Mouse (Mus musculus) cerebellum, adult (tissue): Measurements from ENCODE around the gene Msl3.
"Not testable (repeated sequence)": the region's sequence is repeated elsewhere in the genome, so short reads cannot be mapped to it uniquely, and the experiment has no call there.

ENCODE experiments used
- ATAC-seq: cut with Nextera tagmentation; 2 replicates; pipeline ENCODE4 v1.9.2; 2017; ENCODE audit warnings: mild to moderate bottlenecking, moderate library complexity, mixed read lengths; ENCODE audit not compliant: insufficient number of reproducible peaks, low FRiP score, low TSS enrichment

Gene Msl3

DNA sequence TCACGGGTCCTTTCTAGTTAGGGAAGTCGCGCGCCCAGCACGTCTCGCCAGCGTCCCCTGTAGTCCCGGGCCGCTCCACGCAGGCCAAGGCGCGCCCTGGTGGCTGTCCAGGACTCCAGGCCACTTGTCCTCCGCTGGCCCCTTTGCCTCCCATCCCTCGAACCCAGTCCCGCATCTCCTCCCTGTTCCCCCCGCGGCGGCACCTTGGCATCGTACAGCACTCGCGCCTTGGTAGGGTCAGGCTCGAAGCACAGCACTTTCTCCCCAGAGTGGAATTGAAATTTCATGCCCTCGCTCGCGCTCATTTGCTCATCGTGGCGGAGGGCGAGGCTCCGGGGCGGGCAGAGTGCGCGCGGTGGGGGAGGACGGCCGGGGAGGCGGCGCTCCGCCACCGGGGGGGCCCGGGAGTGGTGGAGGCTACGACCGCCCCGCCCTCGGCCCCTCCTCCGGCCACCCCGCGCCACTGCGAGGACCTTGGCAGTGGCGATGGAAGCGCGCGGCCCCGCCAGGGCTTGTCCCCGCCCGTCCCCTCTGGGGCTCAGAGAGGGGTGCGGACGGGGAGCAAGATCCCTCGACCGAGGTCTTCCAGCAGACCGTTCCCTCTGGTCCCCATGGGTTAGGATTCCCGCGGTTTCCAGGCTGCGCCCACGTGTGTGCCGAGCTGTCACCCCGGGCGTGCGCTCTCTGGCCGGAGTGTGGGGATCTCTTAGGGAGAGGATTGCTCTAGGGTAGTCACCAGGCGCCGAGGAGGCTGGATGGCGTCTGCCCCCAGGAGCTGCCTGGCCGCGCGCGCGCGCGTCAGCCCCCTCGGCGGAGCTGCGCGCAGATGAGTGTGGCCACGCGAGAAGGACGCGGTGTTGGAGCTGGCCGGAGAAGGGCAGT, at the start of gene Msl3:
TSS of gene Msl3 (minus strand) at position 374 of the 882 bp plus-strand sequence.
- peak; percentile 77 for ATAC-seq

DNA sequence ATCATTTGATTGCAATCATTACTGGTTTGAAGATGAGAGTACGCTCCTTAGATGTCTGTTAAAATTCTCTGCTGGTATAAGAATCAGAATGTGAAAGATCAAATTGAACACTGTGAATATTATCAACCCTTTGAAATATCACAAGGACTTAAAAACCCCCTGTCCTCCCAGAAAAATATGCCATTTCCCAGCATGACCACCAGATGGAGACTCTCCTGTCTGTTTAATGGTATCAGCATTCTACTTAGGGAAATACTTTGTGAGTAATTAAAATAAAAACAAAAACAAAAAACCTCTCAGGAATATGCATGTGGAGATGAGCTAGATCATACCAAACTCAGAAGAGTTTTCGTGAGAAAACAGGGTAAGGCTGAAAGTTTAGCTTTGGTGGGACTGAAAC, 44.3 kb upstream of the Msl3 start:
- no peak for ATAC-seq

DNA sequence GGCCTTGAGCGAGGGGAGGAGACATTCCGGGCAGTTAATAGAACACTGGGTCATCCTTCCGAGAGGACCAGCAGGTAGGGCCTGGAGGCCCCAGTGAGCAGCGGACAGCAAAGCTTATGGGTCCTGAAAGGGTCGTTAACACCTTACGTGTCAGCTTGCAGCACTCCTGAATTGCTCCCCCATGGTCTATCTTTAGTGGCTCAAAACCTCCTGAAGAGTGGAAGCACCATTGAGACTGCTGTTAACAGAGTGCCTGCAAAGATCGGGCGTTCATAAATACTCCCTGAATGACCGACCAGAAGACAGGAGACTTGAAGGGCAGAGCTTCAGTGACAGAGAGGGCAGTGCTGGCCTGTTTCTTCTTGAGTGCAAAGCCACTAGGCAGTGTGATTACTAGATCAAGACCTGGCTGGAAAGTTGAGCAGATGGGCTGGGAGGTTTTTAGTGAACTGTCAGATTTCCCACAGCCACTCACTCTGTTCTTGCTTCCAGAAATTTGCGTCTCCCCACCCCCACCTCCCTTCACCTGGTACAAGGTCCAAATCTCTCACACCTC, 787 bp upstream of the Msl3 start:
- ATAC-seq: no peak

DNA sequence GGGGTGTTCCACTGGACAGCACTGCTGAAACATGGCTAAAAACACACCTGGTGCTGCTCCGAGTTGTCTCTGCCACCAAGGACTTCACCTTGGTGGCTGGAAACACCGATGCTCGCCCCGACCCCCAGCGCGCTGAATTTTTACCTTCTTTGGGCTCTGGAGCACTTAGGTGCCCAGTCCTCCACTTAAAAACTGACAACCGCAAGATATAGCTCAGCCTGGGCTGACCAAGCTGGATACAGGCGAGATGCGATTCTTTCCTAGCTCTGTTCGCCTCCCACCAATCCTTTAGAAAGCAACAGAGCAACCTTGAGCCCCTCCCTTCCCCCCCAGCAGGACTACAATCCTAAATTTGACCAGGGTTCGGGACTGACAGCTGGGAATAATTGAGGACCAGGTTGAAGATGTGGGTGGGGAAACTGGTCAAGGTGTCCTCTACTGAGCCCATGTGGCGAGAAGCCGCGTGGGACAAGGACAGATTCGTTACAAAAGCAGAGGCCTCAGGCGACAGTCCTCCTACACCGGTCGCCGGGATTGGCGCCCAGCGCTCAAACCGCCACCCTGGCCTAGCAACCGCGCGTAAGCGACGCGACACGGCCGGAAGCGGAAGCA, 679 bp downstream of the Msl3 start:
- ATAC-seq: peak; percentile 2; the same call in 1 of the 2 replicates

DNA sequence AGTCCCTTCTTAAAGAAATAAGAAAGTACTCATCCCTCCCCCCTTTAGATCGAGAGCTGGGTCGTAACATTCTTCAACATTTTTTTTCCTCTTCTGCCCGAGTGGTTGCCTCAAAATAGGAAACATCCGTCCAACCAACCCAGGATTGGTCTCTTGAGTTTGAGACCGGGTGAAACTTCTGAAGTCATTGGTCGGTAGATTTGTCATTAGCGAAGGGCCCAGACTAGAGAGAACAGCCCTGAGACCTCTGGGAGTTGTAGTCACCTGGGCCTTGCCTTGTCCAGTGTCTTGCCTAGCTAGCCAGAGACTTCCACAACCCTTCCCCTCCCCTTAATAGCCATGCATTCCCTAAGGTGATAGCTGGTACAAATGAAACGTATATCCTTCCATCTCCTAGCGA, 1.3 kb downstream of the Msl3 start:
- peak; percentile 82 for ATAC-seq

GRCm38 (mm10) chrX:168663982-168664689, 9.6 kb downstream of the Msl3 start:
- no peak for ATAC-seq

GRCm38 (mm10) chrX:168660236-168660635, 13.5 kb downstream of the Msl3 start:
- ATAC-seq: no peak

- ATAC-seq: not testable (repeated sequence)
Observed at GRCm38 (mm10) chrX:168659803-168660202, 13.9 kb downstream of the Msl3 start.

DNA sequence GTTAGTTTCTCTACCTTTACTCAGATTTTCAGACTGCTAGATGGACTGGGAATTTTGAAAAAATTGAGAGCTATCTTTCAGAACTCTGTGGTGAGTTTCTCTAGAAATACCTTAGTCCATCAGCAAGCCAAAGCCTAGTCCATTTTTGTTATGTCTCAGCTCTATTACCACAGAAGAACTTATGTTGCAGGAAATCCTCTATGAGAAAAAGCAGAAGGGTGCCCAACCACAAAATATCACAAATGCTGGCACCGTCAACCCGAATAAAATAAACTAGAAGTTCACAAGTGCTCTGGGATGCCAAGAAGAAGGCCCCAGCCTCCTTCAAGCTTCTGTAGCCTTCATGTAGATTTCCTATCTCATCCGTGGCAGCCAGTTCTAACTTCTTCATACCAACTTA, 14.4 kb downstream of the Msl3 start:
- no peak for ATAC-seq

DNA sequence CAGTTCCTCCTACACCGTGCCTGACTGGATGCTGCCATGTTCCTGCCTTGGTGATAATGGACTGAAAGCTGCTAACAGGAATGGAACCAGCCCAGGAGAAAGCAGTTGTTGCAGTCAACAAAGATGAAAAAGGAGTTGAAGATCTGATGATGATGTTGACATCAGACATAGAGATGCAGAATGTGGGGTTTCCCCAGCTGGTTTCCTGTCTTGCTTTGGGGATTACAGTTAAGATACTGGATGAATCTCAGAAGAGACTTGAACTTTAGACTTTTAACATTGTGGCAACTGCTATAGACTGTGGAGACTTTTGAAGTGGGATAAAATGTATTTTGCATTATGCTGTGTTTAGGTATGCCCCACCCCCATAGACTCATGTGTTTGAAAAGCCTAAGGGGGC, 15.9 kb downstream of the Msl3 start:
- no peak for ATAC-seq

GRCm38 (mm10) chrX:168649336-168649735, 24.4 kb downstream of the Msl3 start:
- no peak for ATAC-seq

- no peak for ATAC-seq
Observed at GRCm38 (mm10) chrX:168647746-168648145, 26.0 kb downstream of the Msl3 start.

- no peak for ATAC-seq
Observed at GRCm38 (mm10) chrX:168643451-168643850, 30.2 kb downstream of the Msl3 start.

DNA sequence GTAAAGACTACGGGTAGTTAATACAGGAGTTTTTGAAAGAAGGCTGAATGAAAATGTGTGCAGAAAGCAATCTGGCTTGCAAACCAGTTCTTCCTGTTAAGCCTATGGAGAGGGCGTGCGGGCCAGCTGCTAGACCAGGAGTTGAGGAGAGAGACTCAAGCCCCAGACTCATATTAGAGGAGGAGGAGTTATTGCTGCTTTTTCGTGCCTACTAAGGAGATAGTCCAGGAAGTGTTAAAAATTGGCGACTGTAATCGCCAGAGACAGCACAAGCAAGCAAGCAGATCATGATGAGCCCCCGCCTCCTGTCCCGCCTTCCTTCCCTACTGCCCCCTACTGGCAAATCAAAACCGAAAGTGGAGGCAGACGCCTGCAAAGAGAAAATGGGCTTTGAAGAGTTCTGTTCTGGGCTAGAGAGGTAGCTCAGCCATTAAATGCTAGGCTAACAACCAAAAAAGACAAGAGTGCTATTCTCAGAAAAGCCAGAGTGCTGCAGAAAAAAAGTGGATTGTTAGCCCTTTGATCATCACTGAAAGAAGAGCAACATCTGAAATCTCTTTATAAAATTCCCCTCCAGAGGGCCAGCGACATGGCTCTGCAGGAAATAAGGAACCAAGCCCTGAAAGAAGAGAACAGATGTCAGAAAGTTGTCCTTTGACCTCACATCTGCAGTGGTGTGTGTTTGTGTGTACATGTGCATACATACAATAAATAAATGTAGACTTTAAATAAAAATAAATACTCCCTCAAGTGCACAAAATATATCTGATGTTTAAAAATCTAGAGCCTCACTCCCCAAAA, 33.9 kb downstream of the Msl3 start:
- ATAC-seq: peak; percentile 90
